Mouse (Mus musculus) embryo, embryonic 10 days (tissue): ENCODE data around the gene Wdr37.
A peak's percentile ranks its signal among the peaks of the same experiment; 100 is the strongest.
"Not testable (repeated sequence)": the region's sequence is repeated elsewhere in the genome, so short reads cannot be mapped to it uniquely, and the experiment has no call there.

ENCODE experiments used
- DNase-seq: peaks from one replicate; pipeline ENCODE4 v3.0.0-alpha.2; 2015; ENCODE audit warnings: low spot score

The Wdr37 gene

GRCm38 (mm10) chr13:8871314-8871962 is at the start of gene Wdr37:
Gene Wdr37, minus strand, starts transcription at chr13:8871909.
- peak; percentile 39 for DNase-seq

DNA sequence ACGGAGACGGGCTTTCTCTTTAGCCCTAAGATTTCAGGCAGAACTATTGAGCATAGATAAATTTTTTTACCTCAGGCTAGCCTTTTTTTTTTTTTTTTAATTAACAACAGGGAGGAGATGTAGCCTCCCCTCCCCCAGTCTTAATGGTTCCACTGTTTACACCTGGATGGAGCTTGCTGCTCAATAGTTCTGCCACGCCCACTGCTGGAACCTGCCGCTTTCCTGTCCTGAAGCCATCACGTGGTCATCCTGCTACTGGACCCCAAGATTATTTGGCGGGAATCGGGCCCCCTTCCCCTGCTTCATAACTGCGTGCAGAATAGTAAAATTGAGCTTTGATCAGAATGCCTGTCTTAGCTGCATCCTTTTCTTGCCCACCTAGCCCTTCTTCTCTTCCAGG is 42.2 kb upstream of the Wdr37 start:
- not testable (repeated sequence) for DNase-seq

- DNase-seq: not testable (repeated sequence)
Measured at GRCm38 (mm10) chr13:8905986-8906385, 34.3 kb upstream of the Wdr37 start.

GRCm38 (mm10) chr13:8888603-8889002 is 16.9 kb upstream of the Wdr37 start:
- DNase-seq: peak; percentile 57

DNA sequence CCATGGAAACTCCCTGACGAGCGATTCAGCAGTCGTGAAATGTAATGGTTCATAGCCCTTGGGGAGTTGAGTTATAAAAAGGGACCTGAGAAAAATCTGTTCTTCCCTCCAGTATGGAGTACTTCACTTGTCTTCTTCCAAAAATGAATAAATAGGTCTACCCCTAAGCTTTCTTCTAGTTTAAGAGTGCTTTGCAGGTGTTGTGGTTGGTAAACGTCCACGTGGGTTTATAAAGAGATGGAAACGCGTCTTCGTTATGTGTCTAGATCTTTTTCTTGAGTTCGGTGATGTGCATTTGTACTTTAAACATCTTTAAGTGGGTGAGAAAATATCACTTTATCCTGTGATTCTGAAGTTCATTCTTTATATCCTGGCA is 14.5 kb upstream of the Wdr37 start:
- DNase-seq: no peak

DNA sequence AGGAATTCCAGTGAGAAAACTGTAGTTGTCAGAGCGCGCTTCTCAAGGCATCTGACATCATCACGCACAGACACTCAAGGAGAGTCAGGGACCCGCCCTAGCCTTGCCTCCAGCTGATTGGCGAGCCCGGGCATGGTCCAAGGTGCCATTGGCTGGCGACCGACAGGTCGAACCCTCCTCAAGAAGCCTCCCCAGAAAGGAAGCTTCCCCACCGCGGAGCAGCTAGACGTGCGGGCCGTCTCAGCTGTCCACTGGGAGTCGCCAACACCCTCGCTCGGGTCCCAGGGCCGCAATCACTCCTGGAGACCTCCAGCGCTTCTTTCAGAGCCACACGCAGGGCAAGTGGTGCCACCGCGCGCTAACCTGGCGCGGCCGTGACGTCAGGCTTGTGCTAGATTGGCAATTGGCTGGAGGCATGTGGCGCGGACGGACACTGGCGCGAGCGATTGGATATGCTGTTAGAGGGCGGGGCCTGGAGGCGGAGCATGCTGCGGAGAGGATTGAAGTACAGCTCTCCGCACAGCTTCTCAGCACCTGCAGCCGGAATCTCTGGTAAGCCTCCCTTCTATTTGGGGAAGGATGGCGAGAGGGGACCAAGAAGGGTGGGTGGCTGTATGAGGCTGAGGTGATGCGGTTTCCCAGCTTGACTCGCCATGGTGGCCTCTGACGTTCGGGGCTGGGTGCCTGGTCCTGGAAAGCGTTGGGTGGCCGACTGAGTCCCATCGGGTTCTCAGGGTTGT is 13.9 kb upstream of the Wdr37 start, which contains the start of gene Idi1:
Gene Idi1 (plus strand): TSS at position 57 of the 740 bp plus-strand sequence.
- peak; percentile 99 for DNase-seq

DNA sequence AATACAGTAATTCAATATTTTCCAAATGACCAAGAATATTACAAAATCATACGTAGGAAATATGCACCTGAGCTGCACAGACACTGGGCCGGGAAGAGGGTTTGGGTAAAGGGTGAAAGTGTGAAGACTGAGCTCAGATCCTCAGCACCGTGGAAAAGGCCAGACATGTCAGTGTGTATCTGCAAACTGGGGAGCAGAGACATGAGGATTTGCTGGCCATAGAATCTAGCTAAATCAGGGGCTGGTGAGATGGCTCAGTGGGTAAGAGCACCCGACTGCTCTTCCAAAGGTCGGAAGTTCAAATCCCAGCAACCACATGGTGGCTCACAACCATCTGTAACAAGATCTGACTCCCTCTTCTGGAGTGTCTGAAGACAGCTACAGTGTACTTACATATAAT is 12.2 kb upstream of the Wdr37 start:
- not testable (repeated sequence) for DNase-seq

DNA sequence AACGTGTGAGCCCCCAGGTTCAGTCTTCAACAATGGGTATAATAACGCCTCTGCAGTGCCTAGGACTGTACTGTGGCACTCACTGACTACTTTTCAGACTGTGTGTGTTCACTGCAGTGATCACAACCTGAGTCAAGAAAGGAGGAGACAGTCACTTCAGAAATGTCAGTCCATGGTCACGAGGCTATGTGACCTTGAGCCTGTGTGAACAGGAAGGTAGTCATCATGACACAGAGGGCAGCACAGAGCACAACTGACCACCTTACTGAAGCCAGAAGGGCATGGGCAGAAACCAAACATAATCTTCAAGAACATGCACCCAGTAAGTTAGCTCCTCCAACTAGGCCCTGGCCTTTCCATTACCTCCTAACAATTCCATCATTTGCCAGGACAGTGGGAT is 9.9 kb upstream of the Wdr37 start:
- DNase-seq: no peak

- DNase-seq: no peak
Measured at GRCm38 (mm10) chr13:8873776-8874175, 2.1 kb upstream of the Wdr37 start.

GRCm38 (mm10) chr13:8870510-8871313 is 997 bp downstream of the Wdr37 start:
- peak; percentile 94 for DNase-seq

DNA sequence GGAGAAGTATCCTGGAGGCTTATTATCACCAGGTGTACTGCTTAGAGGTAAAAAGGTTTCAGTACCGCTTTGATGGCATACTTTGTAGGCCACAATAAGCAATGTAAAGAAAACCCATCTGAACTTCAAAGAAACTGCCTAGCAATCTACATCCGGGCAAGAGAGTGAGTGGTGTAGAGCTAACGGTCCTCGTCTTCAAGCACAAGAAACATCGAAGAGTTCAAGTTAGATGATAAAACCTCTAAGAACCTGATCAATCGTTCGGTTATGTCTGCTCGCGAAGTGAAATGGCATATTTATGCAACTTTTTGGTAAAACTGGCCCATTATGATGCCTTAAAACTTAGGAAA is 1.6 kb downstream of the Wdr37 start:
- peak; percentile 45 for DNase-seq

DNA sequence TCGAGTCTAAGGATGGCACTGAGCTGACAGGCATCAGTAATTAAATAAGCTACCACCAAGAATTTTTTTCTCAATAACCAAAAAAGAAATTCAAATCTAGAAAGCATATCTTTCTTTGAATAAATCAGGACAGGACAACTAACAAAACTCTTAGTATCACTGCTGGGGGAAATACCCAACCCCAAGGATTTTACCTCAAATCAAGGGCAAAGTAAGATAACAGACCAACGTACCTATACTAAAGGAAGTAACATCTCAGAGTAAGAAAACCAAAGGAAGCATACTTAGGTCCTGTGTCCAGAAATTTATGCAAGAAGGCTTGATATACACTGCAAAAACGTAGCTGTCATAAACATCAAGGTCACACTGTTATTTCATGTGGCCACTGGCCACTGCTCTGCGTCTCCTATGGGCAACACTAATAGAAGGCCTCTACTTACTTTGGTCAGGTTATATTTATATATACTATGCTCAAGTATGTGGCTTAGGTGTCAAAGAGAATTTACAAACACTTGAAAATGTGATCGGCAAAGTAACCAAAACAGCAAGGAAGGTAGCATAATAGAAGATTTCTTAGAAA is 2.0 kb downstream of the Wdr37 start:
- DNase-seq: no peak

- DNase-seq: no peak
Measured at GRCm38 (mm10) chr13:8866612-8867011, 5.1 kb downstream of the Wdr37 start.

GRCm38 (mm10) chr13:8864990-8865389 is 6.7 kb downstream of the Wdr37 start:
- DNase-seq: no peak

DNA sequence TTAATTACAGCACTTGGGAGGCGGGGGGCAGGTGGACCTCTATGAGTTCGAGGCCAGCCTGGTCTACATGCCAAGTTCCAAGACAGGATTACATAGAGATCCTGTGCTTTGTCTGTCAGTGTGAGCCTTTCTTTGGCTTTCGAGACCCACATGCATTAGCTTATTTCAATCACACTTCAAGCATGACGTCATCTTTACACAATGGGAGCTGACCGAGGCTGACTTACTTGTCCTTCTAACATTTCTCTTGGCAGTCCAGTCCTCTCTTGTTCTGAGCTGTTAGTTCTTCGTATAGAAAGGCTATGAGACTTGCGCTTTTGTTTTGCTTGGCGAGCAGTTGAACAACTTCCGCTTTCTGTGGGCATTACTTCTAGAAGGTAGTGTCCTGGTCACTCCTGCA is 10.8 kb downstream of the Wdr37 start:
- DNase-seq: no peak

GRCm38 (mm10) chr13:8858453-8858852 is 13.3 kb downstream of the Wdr37 start:
- DNase-seq: no peak

DNA sequence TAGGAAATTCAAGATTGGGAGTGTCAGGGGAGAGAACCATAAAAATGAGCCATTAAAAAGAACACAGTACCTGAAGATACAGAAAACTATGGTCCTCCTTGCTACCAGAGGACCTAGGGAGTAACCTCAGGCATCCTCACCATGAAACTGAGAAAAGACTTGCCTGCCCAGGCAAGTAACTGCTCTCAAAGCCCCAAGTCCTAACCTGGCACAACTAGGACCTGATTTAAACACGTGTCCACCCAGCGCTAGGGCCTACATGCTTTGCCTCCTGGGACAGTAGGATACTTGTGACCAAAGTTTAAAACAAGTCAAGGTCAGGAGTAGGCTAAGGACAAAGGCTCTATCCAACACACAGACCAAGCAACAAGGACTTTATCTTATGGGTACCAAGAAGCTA is 16.9 kb downstream of the Wdr37 start:
- DNase-seq: no peak

DNA sequence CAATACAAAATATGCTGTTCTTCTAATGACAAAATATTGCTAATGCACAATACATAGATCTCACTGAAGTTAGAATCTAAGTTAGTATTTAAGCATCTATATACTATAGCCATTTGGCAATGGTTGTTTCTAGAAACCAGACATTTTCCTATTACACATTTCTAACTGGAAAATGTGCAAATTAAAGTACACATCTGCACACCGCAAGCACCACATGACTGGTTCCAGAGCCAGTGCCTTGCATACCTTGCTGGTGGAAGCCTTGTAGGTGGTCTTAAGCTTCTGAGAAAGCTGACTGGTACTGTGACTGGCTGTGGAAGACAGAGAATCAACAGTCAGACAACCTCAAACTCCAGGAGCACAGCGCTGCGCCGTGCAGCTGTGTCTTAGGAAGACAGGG is 18.3 kb downstream of the Wdr37 start:
- no peak for DNase-seq

DNA sequence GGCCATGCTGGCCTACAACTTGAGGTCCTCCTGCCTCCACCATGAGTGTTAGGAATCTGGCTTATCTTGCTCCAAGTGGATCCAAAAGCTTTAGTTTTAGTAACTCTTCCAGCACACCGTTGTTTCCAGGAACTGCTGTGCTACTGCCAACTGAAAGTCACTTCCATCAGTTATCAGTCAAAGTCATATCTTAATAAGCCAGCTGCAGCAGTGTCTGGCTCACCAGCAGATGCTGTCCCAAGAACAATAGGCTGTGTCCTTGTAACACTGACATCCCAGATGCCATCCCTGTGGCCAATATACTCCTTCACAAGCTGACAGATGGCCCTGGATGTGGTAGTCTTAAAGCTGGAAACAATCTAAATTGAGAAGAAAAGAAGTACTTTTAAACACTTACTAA is 22.4 kb downstream of the Wdr37 start:
- no peak for DNase-seq

GRCm38 (mm10) chr13:8847702-8848101 is 24.0 kb downstream of the Wdr37 start:
- DNase-seq: peak; percentile 27

GRCm38 (mm10) chr13:8842273-8842672 is 29.4 kb downstream of the Wdr37 start:
- no peak for DNase-seq

GRCm38 (mm10) chr13:8841846-8842245 is 29.9 kb downstream of the Wdr37 start:
- DNase-seq: not testable (repeated sequence)

GRCm38 (mm10) chr13:8840941-8841340 is 30.8 kb downstream of the Wdr37 start:
- no peak for DNase-seq
